In the genomic region with DNA sequence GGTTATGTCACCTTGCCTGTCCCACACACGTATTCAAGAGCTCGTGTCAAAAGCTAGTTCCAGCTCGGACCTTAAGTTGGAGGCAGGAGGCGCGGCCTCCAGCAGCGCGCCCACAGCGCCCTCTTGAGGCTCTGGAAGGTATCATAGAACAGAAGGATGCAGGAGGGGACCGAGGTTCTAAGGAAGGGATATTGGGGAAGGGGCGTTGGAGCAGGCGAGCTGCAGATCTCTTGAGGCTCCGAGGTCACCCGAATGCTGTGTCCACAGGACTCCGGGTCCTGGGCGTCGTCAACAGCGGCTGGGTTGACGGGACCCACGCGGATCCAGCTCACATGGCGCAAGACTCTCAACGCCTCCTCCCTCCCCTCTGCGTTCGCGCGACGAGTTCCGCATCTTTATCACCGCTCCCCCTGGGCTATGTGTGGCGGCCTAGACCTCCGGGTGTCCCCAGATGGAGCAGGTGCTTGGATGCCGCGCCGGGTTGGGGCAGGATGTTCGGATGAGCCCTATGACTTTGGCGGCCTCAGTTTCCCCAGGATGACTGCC, we compare ENCODE assay signal across 8 mouse cellular contexts. TPM values are rescaled to one million over a fixed set of nuclear protein-coding genes. Genes with fewer than 3 reads are reported as not detected.
DNase-seq lines count a peak whose midpoint lies in the region; ATAC-seq and TF ChIP-seq lines count a peak whose summit lies in the region.

No protein-coding gene starts in this region.

- no peak overlapping the region for H3K27ac ChIP-seq in kidney, adult 2 months (ENCODE audit: insufficient read depth, low read depth, low read length)
- H3K27ac ChIP-seq in limb, embryonic 14.5 days (replicated peaks; ENCODE audit: low read depth, low read length): no peak overlapping the region
- H3K27ac ChIP-seq in midbrain, embryonic 16.5 days (ENCODE audit: low read length): no peak overlapping the region

- H3K9me3 ChIP-seq in limb, embryonic 14.5 days (ENCODE audit: control insufficient read depth, low read length): no peaks in the 10 kb centered on the region
- H3K9me3 ChIP-seq in midbrain, embryonic 16.5 days (replicated peaks; ENCODE audit: control insufficient read depth, low read length, poor library complexity, severe bottlenecking): no peaks in the 10 kb centered on the region

- ATAC-seq in limb, embryonic 14.5 days (ENCODE audit: low FRiP score, low read depth): peak; percentile 60
- ATAC-seq in midbrain, embryonic 16.5 days: peak; percentile 75

- no peak for TF ChIP-seq POLR2A in kidney, adult 2 months (IDR thresholded peaks at IDR 0.05; ENCODE audit: low read depth, low read length)
- TF ChIP-seq POLR2A in limb, embryonic 14.5 days (IDR thresholded peaks at IDR 0.05; ENCODE audit: borderline replicate concordance, extremely low read depth, insufficient read depth, insufficient read length): no peak

- no peaks in the 10 kb centered on the region for H3K27me3 ChIP-seq in kidney, adult 2 months (replicated peaks; ENCODE audit: control insufficient read depth, insufficient read depth, low read length)
- H3K27me3 ChIP-seq in limb, embryonic 14.5 days (ENCODE audit: control insufficient read depth, insufficient read depth, low read length): peaks cover 8% of the 10 kb centered on the region; the same call in 1 of the 2 replicates
- H3K27me3 ChIP-seq in midbrain, embryonic 16.5 days (ENCODE audit: control insufficient read depth, insufficient read depth, low read depth, low read length): no peaks in the 10 kb centered on the region

- no peaks in the 10 kb centered on the region for H3K36me3 ChIP-seq in kidney, adult 2 months (ENCODE audit: control insufficient read depth, insufficient read depth, low read length)
- no peaks in the 10 kb centered on the region for H3K36me3 ChIP-seq in limb, embryonic 14.5 days (ENCODE audit: control insufficient read depth, insufficient read depth, low read length)
- no peaks in the 10 kb centered on the region for H3K36me3 ChIP-seq in midbrain, embryonic 16.5 days (ENCODE audit: control insufficient read depth, insufficient read depth, low read length)

- 1% methylated on average over 36 of the region's 36 CpGs for WGBS in kidney, adult 2 months
- WGBS in limb, embryonic 14.5 days: under 1% methylated on average over 33 of the region's 36 CpGs
- WGBS in midbrain, embryonic 16.5 days: under 1% methylated on average over 36 of the region's 36 CpGs

- H3K4me1 ChIP-seq in kidney, adult 2 months (ENCODE audit: control insufficient read depth, insufficient read depth, low read length): peaks cover 4% of the 10 kb centered on the region; the same call in 1 of the 2 replicates
- peaks cover 11% of the 10 kb centered on the region; the same call in 1 of the 2 replicates for H3K4me1 ChIP-seq in limb, embryonic 14.5 days (ENCODE audit: control insufficient read depth, insufficient read depth, low read length)
- peaks cover 2% of the 10 kb centered on the region for H3K4me1 ChIP-seq in midbrain, embryonic 16.5 days (ENCODE audit: control insufficient read depth, insufficient read depth, low read length)

- H3K9ac ChIP-seq in limb, embryonic 14.5 days (ENCODE audit: low read depth, low read length, severe bottlenecking): peak overlapping the region; percentile 58
- H3K9ac ChIP-seq in midbrain, embryonic 16.5 days (ENCODE audit: low read depth, low read length): peak overlapping the region; percentile 75

- DNase-seq in urinary bladder, adult 18-20 months (ENCODE audit: low spot score in 2 of 2): peak; percentile 44 to 73
- no peak for DNase-seq in urinary bladder, postnatal 10 days (ENCODE audit: low spot score)
- peak; percentile 90 for DNase-seq in embryo, embryonic 10.5 days (ENCODE audit: low spot score)
- DNase-seq in heart, adult 18-20 months: peak; percentile 54 to 82
- peak; percentile 82 for DNase-seq in kidney, adult 2 months
- peak; percentile 49 for DNase-seq in limb, embryonic 14.5 days (ENCODE audit: low spot score)
- DNase-seq in spleen, postnatal 36 days (ENCODE audit: low spot score in 2 of 2): peak; percentile 33 to 43

- peak overlapping the region; percentile 44 for H3K4me3 ChIP-seq in kidney, adult 2 months (ENCODE audit: insufficient read depth, low read depth, low read length)
- peak overlapping the region; percentile 47 for H3K4me3 ChIP-seq in limb, embryonic 14.5 days (replicated peaks; ENCODE audit: low read length)
- H3K4me3 ChIP-seq in midbrain, embryonic 16.5 days (ENCODE audit: low read depth, low read length): peak overlapping the region; percentile 60

- H3K4me2 ChIP-seq in limb, embryonic 14.5 days (replicated peaks; ENCODE audit: low read depth, low read length, severe bottlenecking): peak overlapping the region; percentile 98
- H3K4me2 ChIP-seq in midbrain, embryonic 16.5 days (ENCODE audit: low read length): peak overlapping the region; percentile 100

- peak; percentile 91 for TF ChIP-seq CTCF in kidney, adult 2 months (conservative IDR thresholded peaks at IDR 0.05; ENCODE audit: insufficient read depth, insufficient read length, low read depth, low read length)

RNA-seq across cellular contexts. Expression of a gene that starts 50.8 kb away (rescaled TPM):
- not detected for total RNA-seq in heart, adult 18-20 months (2021)
- 1.3 and 1.4 TPM in 2 replicates for polyA plus RNA-seq in kidney, adult 2 months (2012; rRNA removed)
- 2.0 and 2.2 TPM in 2 replicates for polyA plus RNA-seq in limb, embryonic 14.5 days (2012; rRNA removed)
- polyA plus RNA-seq in limb, embryonic 14.5 days (2014; fragmentation: Nextera tagmentation; extraction: Ambion mirVana): 0.86 and 0.87 TPM in 2 replicates
- polyA plus RNA-seq in midbrain, embryonic 16.5 days (2015; fragmentation: Nextera tagmentation; extraction: Ambion mirVana): 6.2 and 8.1 TPM in 2 replicates
